Mouse (Mus musculus): ENCODE results near the gene Slc8a1.

Slc8a1 gene

GRCm38 (mm10) chr17:81738311-81738755 is at the start of gene Slc8a1:
Gene Slc8a1 (minus strand): TSS chr17:81738377.
- no peak for DNase-seq (ENCODE audit: low read depth, low spot score)

- DNase-seq (ENCODE audit: low read depth, low spot score) = peak; percentile 11
Measured at GRCm38 (mm10) chr17:81787350-81787749, 49.2 kb upstream of the Slc8a1 start.

GRCm38 (mm10) chr17:81782326-81782725 is 44.1 kb upstream of the Slc8a1 start:
- no peak for DNase-seq (ENCODE audit: low read depth, low spot score)

DNA sequence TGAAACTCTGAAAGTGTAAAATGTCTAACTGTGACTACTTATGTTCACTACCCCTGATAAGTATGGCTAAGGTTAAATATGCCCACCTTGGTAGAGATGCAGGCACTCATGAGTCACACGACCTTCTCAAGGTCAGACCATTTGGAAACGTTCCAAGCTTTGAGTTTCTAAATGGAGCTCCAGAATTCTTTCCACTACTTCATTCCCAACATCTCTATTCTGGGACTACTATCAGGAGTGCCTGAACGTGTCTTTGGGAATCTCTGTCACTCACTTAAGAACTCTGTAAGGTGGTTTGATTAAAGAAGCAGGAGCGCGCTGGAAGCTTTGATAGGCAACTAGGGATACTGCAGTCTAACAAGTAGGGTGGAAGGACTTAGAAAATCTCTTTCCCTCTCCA is 43.3 kb upstream of the Slc8a1 start:
- DNase-seq (ENCODE audit: low read depth, low spot score) = no peak

DNA sequence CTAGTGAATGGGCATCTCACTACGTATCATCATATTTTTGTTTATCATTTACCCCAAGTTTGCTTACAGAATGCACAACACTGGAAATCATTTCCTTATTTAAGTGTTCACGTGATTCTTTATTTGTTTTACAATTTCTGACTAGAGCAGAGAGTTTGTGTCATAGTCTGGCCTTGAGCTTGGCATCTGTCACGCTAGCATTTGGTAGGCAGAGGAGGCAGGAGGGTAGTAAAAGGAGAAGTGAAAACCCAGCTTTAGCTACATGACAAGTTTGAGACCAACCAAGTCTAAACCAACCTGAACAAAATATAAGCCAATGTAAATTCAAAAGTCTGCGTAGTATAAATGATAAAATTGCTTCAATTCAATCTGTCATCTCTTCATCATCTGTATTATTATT is 41.7 kb upstream of the Slc8a1 start:
- DNase-seq (ENCODE audit: low read depth, low spot score) = no peak

DNA sequence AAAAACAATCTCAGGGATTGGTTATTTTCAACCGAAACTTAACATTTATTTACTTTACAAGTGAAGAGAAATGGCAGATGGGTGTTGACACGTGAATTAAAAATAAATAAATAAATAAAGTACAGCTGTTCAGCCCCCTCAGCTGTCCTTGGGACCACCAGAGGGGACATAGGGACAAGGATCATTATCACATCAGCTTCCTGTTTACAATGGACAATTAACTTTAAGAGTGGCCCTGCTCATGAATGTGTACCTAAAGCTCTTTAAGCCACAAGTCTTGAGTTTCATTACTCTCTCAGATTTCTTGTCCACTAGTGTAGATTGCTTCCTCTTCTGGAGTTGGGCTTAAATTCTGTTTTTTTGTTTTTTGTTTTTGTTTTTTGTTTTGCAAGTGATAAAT is 12.5 kb upstream of the Slc8a1 start:
- no peak for DNase-seq (ENCODE audit: low read depth, low spot score)

DNA sequence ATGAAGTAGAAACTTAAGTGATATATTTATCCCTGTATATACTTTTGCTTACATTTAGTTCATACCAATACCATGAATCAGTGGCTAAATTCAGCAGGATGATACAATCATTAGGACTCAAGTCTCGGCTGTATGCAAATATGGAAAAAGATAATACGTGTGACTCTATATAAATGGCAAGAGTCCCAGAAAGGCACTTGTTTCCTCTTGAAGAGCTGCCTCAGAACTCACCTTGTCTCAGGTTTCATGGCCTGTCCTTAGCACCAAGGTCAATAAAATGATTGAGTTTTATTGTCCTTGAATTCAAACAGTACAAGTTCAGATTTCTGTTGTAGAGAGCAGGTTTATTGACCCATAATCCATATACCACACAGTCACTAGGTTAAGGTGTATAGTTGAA is 4.9 kb upstream of the Slc8a1 start:
- DNase-seq (ENCODE audit: low read depth, low spot score) = no peak

GRCm38 (mm10) chr17:81740576-81740975 is 2.4 kb upstream of the Slc8a1 start:
- no peak for DNase-seq (ENCODE audit: low read depth, low spot score)

GRCm38 (mm10) chr17:81737779-81738178 is 398 bp downstream of the Slc8a1 start:
- DNase-seq (ENCODE audit: low read depth, low spot score) = no peak

DNA sequence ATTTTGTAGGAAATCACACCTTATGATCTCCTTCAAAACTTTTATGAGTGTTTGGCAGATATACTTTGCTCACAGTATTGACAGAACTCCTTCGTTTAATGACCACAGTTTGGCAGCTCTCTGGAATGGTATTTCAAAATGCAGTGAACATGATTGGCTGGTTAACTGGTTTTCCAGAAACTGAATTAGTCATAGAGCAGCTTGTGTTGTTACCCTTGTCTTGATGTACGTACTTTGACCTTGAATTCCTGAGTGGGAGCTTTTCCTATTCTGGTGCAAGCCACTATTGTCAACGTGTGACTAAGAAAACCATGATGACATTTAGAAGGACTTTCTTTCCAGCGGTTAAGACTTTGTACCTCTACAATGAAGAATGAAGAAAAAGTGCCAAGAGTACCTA is 868 bp downstream of the Slc8a1 start:
- no peak for DNase-seq (ENCODE audit: low read depth, low spot score)

DNA sequence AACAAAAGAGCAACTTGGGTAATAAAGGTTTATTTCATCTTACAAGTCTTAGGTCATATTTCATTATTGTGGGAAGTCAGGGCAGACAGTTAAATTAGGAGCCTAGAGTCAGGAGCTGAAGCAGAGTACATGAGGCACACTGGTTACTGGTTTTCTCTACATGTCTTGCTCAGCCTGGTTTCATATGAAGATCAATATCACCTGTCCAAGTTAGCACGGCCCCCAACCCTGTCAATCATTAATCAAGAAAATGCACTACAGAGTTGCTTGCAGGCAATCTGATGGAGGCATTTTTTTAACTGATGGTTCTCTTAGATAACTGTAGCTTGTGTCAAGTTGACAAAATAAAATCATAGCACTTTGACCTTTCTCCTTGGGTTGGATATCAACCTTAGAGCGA is 2.6 kb downstream of the Slc8a1 start:
- no peak for DNase-seq (ENCODE audit: low read depth, low spot score)

DNA sequence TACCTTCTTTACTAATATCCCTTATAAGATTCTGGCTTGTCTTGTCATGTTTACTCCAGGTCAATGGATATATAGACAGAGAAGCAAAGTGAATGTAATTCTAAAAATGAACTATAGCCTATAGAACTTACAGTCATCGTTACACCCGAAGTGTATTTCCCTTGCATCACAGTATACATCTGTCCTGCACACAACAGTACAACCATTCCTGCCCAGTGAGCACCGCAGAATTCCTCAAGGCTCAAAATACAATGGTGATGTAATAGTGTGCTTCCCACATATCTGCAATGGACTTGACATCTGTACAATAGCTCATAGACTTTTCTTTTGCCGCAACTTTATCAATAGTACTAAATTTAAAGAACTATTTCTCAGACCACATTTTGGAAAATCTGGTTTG is 8.3 kb downstream of the Slc8a1 start:
- DNase-seq (ENCODE audit: low read depth, low spot score) = no peak

DNA sequence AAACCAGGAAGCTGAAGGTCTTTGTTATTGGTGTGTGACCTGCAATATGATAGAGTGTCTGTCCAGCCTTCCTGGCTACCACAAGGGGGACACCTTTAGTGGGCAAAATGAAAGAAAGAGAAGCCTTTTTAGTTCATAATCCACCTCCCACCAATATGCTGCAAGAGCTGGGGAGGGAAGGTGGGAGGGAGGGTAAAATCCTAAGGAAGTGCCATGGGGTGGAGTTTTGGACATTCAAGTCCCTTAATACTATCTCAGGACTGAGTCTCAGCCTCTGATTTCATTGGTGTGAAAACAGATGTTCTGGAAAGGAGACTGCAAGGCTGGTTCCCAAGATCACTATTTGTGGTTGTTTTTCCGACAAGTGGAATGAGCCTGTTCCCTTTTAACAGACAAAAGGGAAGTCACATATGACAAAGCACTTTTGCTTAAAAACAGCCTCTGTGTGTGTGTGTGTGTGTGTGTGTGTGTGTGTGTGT is 25.9 kb downstream of the Slc8a1 start:
- DNase-seq (ENCODE audit: low read depth, low spot score) = no peak

DNA sequence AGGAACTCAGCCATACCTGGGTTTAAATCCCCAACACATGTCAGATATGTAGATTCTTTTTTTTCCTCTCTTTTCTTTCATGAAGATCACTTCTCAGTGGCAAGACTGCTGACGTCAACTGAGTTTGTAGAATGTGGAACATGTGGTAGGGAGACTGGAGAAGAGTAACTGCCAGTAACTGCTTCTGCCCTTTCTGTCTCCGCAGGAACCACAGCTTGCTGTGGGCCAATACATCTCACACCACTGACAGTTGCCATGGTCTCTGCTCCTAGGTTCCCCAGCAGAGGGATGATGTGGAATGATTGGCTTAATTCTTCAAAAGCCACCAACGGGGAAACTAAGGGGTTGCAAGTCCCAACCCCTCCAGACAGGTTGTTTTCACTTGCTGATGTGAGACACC is 33.4 kb downstream of the Slc8a1 start:
- DNase-seq (ENCODE audit: low read depth, low spot score) = no peak

DNA sequence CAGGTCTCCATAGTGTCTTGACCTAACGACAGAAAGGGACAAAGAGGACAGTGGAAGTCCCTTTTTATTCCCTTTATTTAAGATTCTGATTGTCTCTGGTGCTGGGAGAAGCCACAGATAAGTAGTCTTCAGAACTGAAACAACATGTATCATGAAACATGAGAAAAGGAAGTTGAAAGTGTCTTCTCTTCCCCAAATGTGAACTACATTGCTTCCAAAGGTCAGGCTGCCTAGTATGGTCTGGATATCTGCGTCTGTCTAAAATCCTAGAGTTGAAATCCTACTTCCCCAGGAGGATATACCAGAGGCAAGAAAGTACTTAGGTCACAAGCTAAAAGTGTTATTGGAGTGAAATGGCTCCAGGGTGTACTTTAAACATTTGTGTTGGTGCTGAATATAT is 34.9 kb downstream of the Slc8a1 start:
- no peak for DNase-seq (ENCODE audit: low read depth, low spot score)

DNA sequence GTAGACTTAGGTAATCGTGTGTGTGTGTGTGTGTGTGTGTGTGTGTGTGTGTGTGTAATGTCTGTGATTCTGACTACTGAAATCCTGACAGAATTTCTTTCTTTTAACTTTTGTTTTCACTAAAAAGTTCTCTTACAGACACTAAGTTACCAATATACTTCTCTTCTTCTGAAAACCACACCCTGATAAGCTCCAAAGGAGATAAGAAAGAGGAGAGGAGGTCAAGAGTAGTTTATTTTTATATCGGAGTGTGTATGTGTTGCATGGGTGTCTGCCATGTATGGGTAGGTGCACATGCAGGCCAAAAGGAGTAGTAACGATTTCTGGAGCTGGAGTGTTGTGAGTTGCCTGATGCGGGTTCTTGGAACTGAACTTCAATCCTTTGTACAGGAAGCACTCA is 36.5 kb downstream of the Slc8a1 start:
- no peak for DNase-seq (ENCODE audit: low read depth, low spot score)

- no peak for DNase-seq (ENCODE audit: low read depth, low spot score)
Measured at GRCm38 (mm10) chr17:81698789-81699188, 39.4 kb downstream of the Slc8a1 start.

DNA sequence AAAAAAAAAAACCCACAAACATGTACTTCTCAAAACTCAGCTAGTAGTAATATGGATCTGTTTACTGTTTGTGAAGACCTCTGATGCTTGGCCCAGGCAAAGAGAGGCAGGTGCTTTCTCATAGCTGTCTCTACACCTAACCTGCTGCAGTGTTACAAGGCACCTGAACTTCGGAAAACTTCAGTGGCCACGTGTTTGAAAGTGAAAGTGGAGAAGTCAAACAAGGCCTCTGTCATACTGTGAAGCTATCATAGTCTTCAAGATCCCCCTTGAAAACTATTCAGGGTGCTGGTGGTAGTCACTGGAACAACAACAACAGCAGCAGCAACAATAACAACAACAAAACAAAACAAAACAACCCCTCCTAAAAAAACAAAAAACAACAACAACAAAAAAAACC is 40.5 kb downstream of the Slc8a1 start:
- no peak for DNase-seq (ENCODE audit: low read depth, low spot score)

- no peak for DNase-seq (ENCODE audit: low read depth, low spot score)
Measured at GRCm38 (mm10) chr17:81694977-81695376, 43.2 kb downstream of the Slc8a1 start.

GRCm38 (mm10) chr17:81679616-81680015 is 58.6 kb downstream of the Slc8a1 start:
- no peak for DNase-seq (ENCODE audit: low read depth, low spot score)

- DNase-seq (ENCODE audit: low read depth, low spot score) = no peak
Measured at GRCm38 (mm10) chr17:81677450-81677849, 60.7 kb downstream of the Slc8a1 start.

DNA sequence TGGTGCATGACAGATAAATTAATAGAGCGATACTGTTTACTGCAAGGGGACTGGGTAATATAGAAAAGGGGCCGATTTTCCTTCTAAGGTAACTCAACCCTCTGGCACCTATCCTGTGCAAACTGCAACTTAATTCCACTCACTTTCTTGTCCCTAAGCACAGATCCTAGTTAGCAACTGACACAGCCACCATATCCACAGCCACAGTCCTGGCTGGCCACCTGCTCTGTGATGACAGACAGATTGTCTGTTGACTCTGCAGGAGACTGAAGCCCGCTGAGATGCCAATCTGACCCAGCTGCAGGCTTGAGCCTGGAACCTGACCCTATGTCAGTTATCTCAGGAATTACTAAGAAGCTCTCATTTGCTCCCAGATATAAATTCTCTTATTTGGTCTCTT is 62.0 kb downstream of the Slc8a1 start:
- no peak for DNase-seq (ENCODE audit: low read depth, low spot score)

DNA sequence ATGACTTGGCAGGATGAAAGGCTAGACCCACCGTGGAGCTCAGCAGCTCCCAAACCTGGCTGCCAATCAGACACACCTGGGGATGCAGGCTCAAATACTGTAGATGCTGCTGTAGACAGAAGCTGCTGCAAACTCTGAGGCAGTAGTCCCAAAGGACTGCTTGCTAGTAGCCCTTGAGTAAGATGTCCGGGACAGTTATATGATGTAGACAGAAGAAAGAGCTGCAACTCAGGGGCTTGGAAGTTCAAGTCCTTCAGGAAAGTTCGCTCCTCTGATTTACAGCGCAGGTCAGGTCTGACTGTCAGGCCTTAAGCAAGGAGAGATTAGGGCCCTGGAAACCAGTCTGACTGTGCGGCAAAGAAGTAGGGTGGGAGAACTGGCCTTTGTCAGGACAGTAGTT is 66.9 kb downstream of the Slc8a1 start:
- no peak for DNase-seq (ENCODE audit: low read depth, low spot score)
